Mouse (Mus musculus): Measurements from ENCODE around the gene Rbfox1. TPM values are rescaled to one million over a fixed set of nuclear protein-coding genes. Genes with fewer than 3 reads are reported as not detected.

Rbfox1 gene
- total and polyA plus RNA-seq, 2 experiments = 0.09 TPM; not detected in 1

DNA sequence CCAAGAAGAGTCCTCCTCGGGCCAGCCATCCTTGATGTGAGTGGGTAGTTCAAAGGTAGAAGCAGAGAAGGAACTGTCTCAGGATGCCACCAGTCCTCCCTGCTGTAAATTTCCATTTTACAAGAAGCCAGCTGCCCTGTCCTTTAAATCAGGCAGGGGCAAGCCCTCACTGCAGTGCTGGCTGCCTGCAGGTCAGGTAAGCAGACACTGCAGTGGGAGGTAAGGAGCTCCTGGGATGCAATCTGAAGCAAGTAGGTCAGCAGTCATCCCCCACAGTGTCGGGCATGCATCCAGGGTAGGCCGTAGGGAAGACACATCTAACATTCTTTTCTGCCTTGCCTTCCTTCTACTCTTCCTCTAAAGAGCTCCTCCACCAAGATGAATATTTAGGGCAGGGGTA lies 1444.0 kb downstream of the Rbfox1 start:
- no peak for DNase-seq (ENCODE audit: extremely low read depth, low read depth, low spot score)
- Histone ChIP-seq H3K27ac (replicated peaks; ENCODE audit: insufficient read depth, low read depth, low read length) (no peak overlapping the region), H3K9ac (ENCODE audit: low read depth, low read length) (no peak overlapping the region), H3K4me3 (ENCODE audit: insufficient read depth, low read depth, low read length) (no peak overlapping the region), H3K27me3 (ENCODE audit: control insufficient read depth, insufficient read depth, low read length) (no peaks in the 10 kb centered on the region), H3K4me1 (ENCODE audit: control insufficient read depth, insufficient read depth, low read length) (no peaks in the 10 kb centered on the region), H3K79me2 (ENCODE audit: control insufficient read depth, insufficient read depth, low read length) (no peaks in the 10 kb centered on the region), H3K36me3 (ENCODE audit: control insufficient read depth, insufficient read depth, low read length) (no peaks in the 10 kb centered on the region)
- TF ChIP-seq CTCF (IDR thresholded peaks at IDR 0.05; ENCODE audit: low read depth, low read length) (no peak), POLR2A (IDR thresholded peaks at IDR 0.05; ENCODE audit: extremely low read depth, insufficient read depth, low read length) (no peak)
- 84% methylated on average over 3 of the region's 3 CpGs for WGBS

- Histone ChIP-seq H3K27ac (replicated peaks; ENCODE audit: insufficient read depth, low read depth, low read length) (no peak overlapping the region), H3K4me3 (ENCODE audit: insufficient read depth, low read depth, low read length) (no peak overlapping the region), H3K79me2 (ENCODE audit: control insufficient read depth, insufficient read depth, low read length) (no peaks in the 10 kb centered on the region), H3K36me3 (ENCODE audit: control insufficient read depth, insufficient read depth, low read length) (no peaks in the 10 kb centered on the region), H3K9ac (ENCODE audit: low read depth, low read length) (no peak overlapping the region), H3K27me3 (ENCODE audit: control insufficient read depth, insufficient read depth, low read length) (no peaks in the 10 kb centered on the region), H3K4me1 (ENCODE audit: control insufficient read depth, insufficient read depth, low read length) (no peaks in the 10 kb centered on the region)
- 30% methylated on average over 4 of the region's 4 CpGs for WGBS
- DNase-seq (ENCODE audit: extremely low read depth, low read depth, low spot score) = no peak
- TF ChIP-seq POLR2A (IDR thresholded peaks at IDR 0.05; ENCODE audit: extremely low read depth, insufficient read depth, low read length) (no peak), CTCF (IDR thresholded peaks at IDR 0.05; ENCODE audit: low read depth, low read length) (no peak)
These were observed 1456.0 kb downstream of the Rbfox1 start for GRCm38 (mm10) chr16:7341186-7341585.

DNA sequence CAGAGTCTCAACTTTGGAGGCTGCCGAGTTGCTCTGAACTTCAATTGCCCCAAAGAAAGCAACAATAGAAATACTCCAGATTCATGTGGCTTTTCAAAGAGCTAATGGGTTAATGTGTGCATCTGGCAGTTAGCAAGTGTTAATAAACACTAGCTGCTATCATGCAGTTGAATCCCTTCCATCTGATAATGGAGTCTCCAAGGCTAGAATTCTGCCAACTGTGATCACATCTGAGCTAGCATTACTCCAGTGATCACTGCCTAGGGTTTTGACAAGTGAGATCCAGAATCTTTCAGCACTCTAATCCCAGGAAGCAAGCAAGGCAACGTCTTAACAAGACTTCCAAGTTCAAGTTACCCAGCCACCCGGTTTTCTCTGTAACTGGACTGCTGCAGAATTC lies 1460.1 kb downstream of the Rbfox1 start:
- Histone ChIP-seq H3K4me3 (ENCODE audit: insufficient read depth, low read depth, low read length) (no peak overlapping the region), H3K36me3 (ENCODE audit: control insufficient read depth, insufficient read depth, low read length) (no peaks in the 10 kb centered on the region), H3K9ac (ENCODE audit: low read depth, low read length) (no peak overlapping the region), H3K4me1 (ENCODE audit: control insufficient read depth, insufficient read depth, low read length) (no peaks in the 10 kb centered on the region), H3K27ac (replicated peaks; ENCODE audit: insufficient read depth, low read depth, low read length) (no peak overlapping the region), H3K79me2 (ENCODE audit: control insufficient read depth, insufficient read depth, low read length) (no peaks in the 10 kb centered on the region), H3K27me3 (ENCODE audit: control insufficient read depth, insufficient read depth, low read length) (no peaks in the 10 kb centered on the region)
- no peak for TF ChIP-seq CTCF (IDR thresholded peaks at IDR 0.05; ENCODE audit: low read depth, low read length)
- no peak for DNase-seq (ENCODE audit: extremely low read depth, low read depth, low spot score)
- 61% methylated on average over 3 of the region's 3 CpGs for WGBS

GRCm38 (mm10) chr16:7346001-7346625 lies 1461.0 kb downstream of the Rbfox1 start:
- Histone ChIP-seq H3K79me2 (ENCODE audit: control insufficient read depth, insufficient read depth, low read length) (no peaks in the 10 kb centered on the region), H3K36me3 (ENCODE audit: control insufficient read depth, insufficient read depth, low read length) (no peaks in the 10 kb centered on the region), H3K4me3 (ENCODE audit: insufficient read depth, low read depth, low read length) (no peak overlapping the region), H3K9ac (ENCODE audit: low read depth, low read length) (no peak overlapping the region), H3K27ac (replicated peaks; ENCODE audit: insufficient read depth, low read depth, low read length) (no peak overlapping the region), H3K27me3 (ENCODE audit: control insufficient read depth, insufficient read depth, low read length) (no peaks in the 10 kb centered on the region), H3K4me1 (ENCODE audit: control insufficient read depth, insufficient read depth, low read length) (no peaks in the 10 kb centered on the region)
- DNase-seq (ENCODE audit: extremely low read depth, low read depth, low spot score) = no peak
- TF ChIP-seq CTCF (IDR thresholded peaks at IDR 0.05; ENCODE audit: low read depth, low read length) (no peak), POLR2A (IDR thresholded peaks at IDR 0.05; ENCODE audit: extremely low read depth, insufficient read depth, low read length) (no peak)
- WGBS = 69% methylated on average over 11 of the region's 11 CpGs

- no peak for TF ChIP-seq POLR2A (IDR thresholded peaks at IDR 0.05; ENCODE audit: extremely low read depth, insufficient read depth, low read length)
- TF ChIP-seq CTCF (IDR thresholded peaks at IDR 0.05; ENCODE audit: low read depth, low read length) = no peak
- Histone ChIP-seq H3K79me2 (ENCODE audit: control insufficient read depth, insufficient read depth, low read length) (no peaks in the 10 kb centered on the region), H3K4me1 (ENCODE audit: control insufficient read depth, insufficient read depth, low read length) (no peaks in the 10 kb centered on the region), H3K4me3 (ENCODE audit: insufficient read depth, low read depth, low read length) (no peak overlapping the region), H3K27ac (replicated peaks; ENCODE audit: insufficient read depth, low read depth, low read length) (no peak overlapping the region), H3K36me3 (ENCODE audit: control insufficient read depth, insufficient read depth, low read length) (no peaks in the 10 kb centered on the region), H3K9ac (ENCODE audit: low read depth, low read length) (no peak overlapping the region), H3K27me3 (ENCODE audit: control insufficient read depth, insufficient read depth, low read length) (no peaks in the 10 kb centered on the region)
- no peak for DNase-seq (ENCODE audit: extremely low read depth, low read depth, low spot score)
- WGBS = 76% methylated on average over 7 of the region's 7 CpGs
These were observed 1462.5 kb downstream of the Rbfox1 start for GRCm38 (mm10) chr16:7347522-7348165.

- Histone ChIP-seq H3K79me2 (ENCODE audit: control insufficient read depth, insufficient read depth, low read length) (no peaks in the 10 kb centered on the region), H3K4me3 (ENCODE audit: insufficient read depth, low read depth, low read length) (no peak overlapping the region), H3K27ac (replicated peaks; ENCODE audit: insufficient read depth, low read depth, low read length) (no peak overlapping the region), H3K4me1 (ENCODE audit: control insufficient read depth, insufficient read depth, low read length) (no peaks in the 10 kb centered on the region), H3K36me3 (ENCODE audit: control insufficient read depth, insufficient read depth, low read length) (no peaks in the 10 kb centered on the region), H3K27me3 (ENCODE audit: control insufficient read depth, insufficient read depth, low read length) (no peaks in the 10 kb centered on the region), H3K9ac (ENCODE audit: low read depth, low read length) (no peak overlapping the region)
- 60% methylated on average over 16 of the region's 16 CpGs for WGBS
- DNase-seq (ENCODE audit: extremely low read depth, low read depth, low spot score) = no peak
- TF ChIP-seq POLR2A (IDR thresholded peaks at IDR 0.05; ENCODE audit: extremely low read depth, insufficient read depth, low read length) (no peak), CTCF (IDR thresholded peaks at IDR 0.05; ENCODE audit: low read depth, low read length) (no peak)
These were observed 1467.7 kb downstream of the Rbfox1 start for GRCm38 (mm10) chr16:7352808-7353207.
